Mouse (Mus musculus): ENCODE results near the gene Megf9. TPM values are rescaled to one million over a fixed set of nuclear protein-coding genes. Genes with fewer than 3 reads are reported as not detected.
A peak's percentile ranks its signal among the peaks of the same experiment; 100 is the strongest.

Megf9 gene
- polyA plus RNA-seq, 1 experiment from 2014 or later: 5.0 TPM

- Histone ChIP-seq H3K4me2 (no peak overlapping the region), H3K9ac (ENCODE audit: low read depth, low read length) (no peak overlapping the region), H3K27ac (ENCODE audit: low read depth, low read length) (no peak overlapping the region), H3K4me3 (ENCODE audit: low read depth, low read length) (no peak overlapping the region), H3K9me3 (ENCODE audit: control insufficient read depth, low read length) (no peaks in the 10 kb centered on the region), H3K27me3 (replicated peaks; ENCODE audit: control insufficient read depth, insufficient read depth, low read length) (no peaks in the 10 kb centered on the region), H3K4me1 (replicated peaks; ENCODE audit: control insufficient read depth, insufficient read depth, low read length) (no peaks in the 10 kb centered on the region), H3K36me3 (ENCODE audit: control insufficient read depth, insufficient read depth, low read length) (no peaks in the 10 kb centered on the region)
- ATAC-seq (replicated peaks; ENCODE audit: low FRiP score) (no peak), DNase-seq (ENCODE audit: low spot score) (no peak)
- 61% methylated on average over 2 of the region's 2 CpGs for WGBS
Measured at GRCm38 (mm10) chr4:70545869-70546542, 11.2 kb upstream of the Megf9 start.

- H3K27ac ChIP-seq (ENCODE audit: low read depth, low read length): no peak overlapping the region
- WGBS: 66% methylated on average over 3 of the region's 3 CpGs
- ATAC-seq (replicated peaks; ENCODE audit: low FRiP score): no peak
- H3K36me3 ChIP-seq (ENCODE audit: control insufficient read depth, insufficient read depth, low read length): no peaks in the 10 kb centered on the region
- H3K4me1 ChIP-seq (replicated peaks; ENCODE audit: control insufficient read depth, insufficient read depth, low read length): no peaks in the 10 kb centered on the region
- H3K4me2 ChIP-seq: no peak overlapping the region
- H3K9me3 ChIP-seq (ENCODE audit: control insufficient read depth, low read length): no peaks in the 10 kb centered on the region
- H3K27me3 ChIP-seq (replicated peaks; ENCODE audit: control insufficient read depth, insufficient read depth, low read length): no peaks in the 10 kb centered on the region
- no peak for DNase-seq (ENCODE audit: low spot score)
- H3K9ac ChIP-seq (ENCODE audit: low read depth, low read length): no peak overlapping the region
- H3K4me3 ChIP-seq (ENCODE audit: low read depth, low read length): no peak overlapping the region
Measured at GRCm38 (mm10) chr4:70544390-70544789, 9.6 kb upstream of the Megf9 start.

GRCm38 (mm10) chr4:70542387-70542786 lies 7.6 kb upstream of the Megf9 start:
- no peaks in the 10 kb centered on the region for H3K36me3 ChIP-seq (ENCODE audit: control insufficient read depth, insufficient read depth, low read length)
- H3K9ac ChIP-seq (ENCODE audit: low read depth, low read length): no peak overlapping the region
- 41% methylated on average over 2 of the region's 2 CpGs for WGBS
- H3K4me2 ChIP-seq: no peak overlapping the region
- no peaks in the 10 kb centered on the region for H3K4me1 ChIP-seq (replicated peaks; ENCODE audit: control insufficient read depth, insufficient read depth, low read length)
- H3K27me3 ChIP-seq (replicated peaks; ENCODE audit: control insufficient read depth, insufficient read depth, low read length): no peaks in the 10 kb centered on the region
- no peaks in the 10 kb centered on the region for H3K9me3 ChIP-seq (ENCODE audit: control insufficient read depth, low read length)
- H3K27ac ChIP-seq (ENCODE audit: low read depth, low read length): no peak overlapping the region
- no peak for DNase-seq (ENCODE audit: low spot score)
- no peak overlapping the region for H3K4me3 ChIP-seq (ENCODE audit: low read depth, low read length)
- ATAC-seq (replicated peaks; ENCODE audit: low FRiP score): no peak

- Histone ChIP-seq H3K4me3 (ENCODE audit: low read depth, low read length) (no peak overlapping the region), H3K36me3 (ENCODE audit: control insufficient read depth, insufficient read depth, low read length) (no peaks in the 10 kb centered on the region), H3K4me2 (no peak overlapping the region), H3K27me3 (replicated peaks; ENCODE audit: control insufficient read depth, insufficient read depth, low read length) (no peaks in the 10 kb centered on the region), H3K4me1 (replicated peaks; ENCODE audit: control insufficient read depth, insufficient read depth, low read length) (peaks cover 4% of the 10 kb centered on the region), H3K9me3 (ENCODE audit: control insufficient read depth, low read length) (no peaks in the 10 kb centered on the region), H3K27ac (ENCODE audit: low read depth, low read length) (no peak overlapping the region), H3K9ac (ENCODE audit: low read depth, low read length) (no peak overlapping the region)
- DNase-seq (ENCODE audit: low spot score) (no peak), ATAC-seq (replicated peaks; ENCODE audit: low FRiP score) (no peak)
- 76% methylated on average over 6 of the region's 6 CpGs for WGBS
Measured at GRCm38 (mm10) chr4:70540743-70541142, 5.9 kb upstream of the Megf9 start.

- no peak for DNase-seq (ENCODE audit: low spot score)
- ATAC-seq (replicated peaks; ENCODE audit: low FRiP score): no peak
- WGBS: 39% methylated on average over 2 of the region's 2 CpGs
Measured at GRCm38 (mm10) chr4:70536661-70537580, 2.1 kb upstream of the Megf9 start.

GRCm38 (mm10) chr4:70535711-70536311 lies 1.0 kb upstream of the Megf9 start:
- Histone ChIP-seq H3K36me3 (ENCODE audit: control insufficient read depth, insufficient read depth, low read length) (no peaks in the 10 kb centered on the region), H3K4me3 (ENCODE audit: low read depth, low read length) (peak overlapping the region; percentile 86), H3K9ac (ENCODE audit: low read depth, low read length) (peak overlapping the region; percentile 73), H3K4me2 (peak overlapping the region; percentile 76), H3K9me3 (ENCODE audit: control insufficient read depth, low read length) (no peaks in the 10 kb centered on the region), H3K27ac (ENCODE audit: low read depth, low read length) (peak overlapping the region; percentile 47; the same call in 1 of the 2 replicates), H3K4me1 (replicated peaks; ENCODE audit: control insufficient read depth, insufficient read depth, low read length) (peaks cover 5% of the 10 kb centered on the region), H3K27me3 (replicated peaks; ENCODE audit: control insufficient read depth, insufficient read depth, low read length) (no peaks in the 10 kb centered on the region)
- WGBS: 27% methylated on average over 7 of the region's 7 CpGs
- ATAC-seq (replicated peaks; ENCODE audit: low FRiP score) (no peak), DNase-seq (ENCODE audit: low spot score) (no peak)

More at GRCm38 (mm10) chr4:70536661-70537580, 2.1 kb upstream of the Megf9 start:
- H3K4me3 ChIP-seq (ENCODE audit: low read depth, low read length): no peak overlapping the region
- no peak overlapping the region for H3K9ac ChIP-seq (ENCODE audit: low read depth, low read length)
- no peak overlapping the region for H3K4me2 ChIP-seq
- H3K4me1 ChIP-seq (replicated peaks; ENCODE audit: control insufficient read depth, insufficient read depth, low read length): peaks cover 5% of the 10 kb centered on the region
- H3K27ac ChIP-seq (ENCODE audit: low read depth, low read length): no peak overlapping the region
- H3K36me3 ChIP-seq (ENCODE audit: control insufficient read depth, insufficient read depth, low read length): no peaks in the 10 kb centered on the region
- H3K27me3 ChIP-seq (replicated peaks; ENCODE audit: control insufficient read depth, insufficient read depth, low read length): no peaks in the 10 kb centered on the region
- H3K9me3 ChIP-seq (ENCODE audit: control insufficient read depth, low read length): no peaks in the 10 kb centered on the region

GRCm38 (mm10) chr4:70535289-70535688 lies 494 bp upstream of the Megf9 start:
- H3K4me1 ChIP-seq (replicated peaks; ENCODE audit: control insufficient read depth, insufficient read depth, low read length): peaks cover 5% of the 10 kb centered on the region
- H3K27me3 ChIP-seq (replicated peaks; ENCODE audit: control insufficient read depth, insufficient read depth, low read length): no peaks in the 10 kb centered on the region
- peak overlapping the region; percentile 73 for H3K9ac ChIP-seq (ENCODE audit: low read depth, low read length)
- peak overlapping the region; percentile 47 for H3K27ac ChIP-seq (ENCODE audit: low read depth, low read length)
- DNase-seq (ENCODE audit: low spot score): no peak
- H3K4me2 ChIP-seq: peak overlapping the region; percentile 76
- no peaks in the 10 kb centered on the region for H3K36me3 ChIP-seq (ENCODE audit: control insufficient read depth, insufficient read depth, low read length)
- H3K4me3 ChIP-seq (ENCODE audit: low read depth, low read length): peak overlapping the region; percentile 86
- peak; percentile 60 for ATAC-seq (replicated peaks; ENCODE audit: low FRiP score)
- WGBS: under 1% methylated on average over 18 of the region's 18 CpGs
- H3K9me3 ChIP-seq (ENCODE audit: control insufficient read depth, low read length): no peaks in the 10 kb centered on the region

GRCm38 (mm10) chr4:70534078-70534890 lies 511 bp downstream of the Megf9 start:
- DNase-seq (ENCODE audit: low spot score): peak; percentile 54
- peak; percentile 38 for ATAC-seq (replicated peaks; ENCODE audit: low FRiP score)
- WGBS: 2% methylated on average over 58 of the region's 66 CpGs
- Histone ChIP-seq H3K27ac (ENCODE audit: low read depth, low read length) (no peak overlapping the region; the same call in 1 of the 2 replicates), H3K36me3 (ENCODE audit: control insufficient read depth, insufficient read depth, low read length) (no peaks in the 10 kb centered on the region), H3K9me3 (ENCODE audit: control insufficient read depth, low read length) (no peaks in the 10 kb centered on the region), H3K27me3 (replicated peaks; ENCODE audit: control insufficient read depth, insufficient read depth, low read length) (no peaks in the 10 kb centered on the region), H3K4me2 (peak overlapping the region; percentile 96), H3K9ac (ENCODE audit: low read depth, low read length) (peak overlapping the region; percentile 83), H3K4me1 (replicated peaks; ENCODE audit: control insufficient read depth, insufficient read depth, low read length) (peaks cover 5% of the 10 kb centered on the region), H3K4me3 (ENCODE audit: low read depth, low read length) (peak overlapping the region; percentile 86)

Data from liver, embryonic 11.5 days (tissue).